Mouse (Mus musculus): ENCODE measurements at regions not wholly inside any gene's neighbourhood (a gene's known extent, or its start where the extent isn't known, plus 50 kb on each side); places are given as distances from the start of the nearest gene placed in this dataset.

DNA sequence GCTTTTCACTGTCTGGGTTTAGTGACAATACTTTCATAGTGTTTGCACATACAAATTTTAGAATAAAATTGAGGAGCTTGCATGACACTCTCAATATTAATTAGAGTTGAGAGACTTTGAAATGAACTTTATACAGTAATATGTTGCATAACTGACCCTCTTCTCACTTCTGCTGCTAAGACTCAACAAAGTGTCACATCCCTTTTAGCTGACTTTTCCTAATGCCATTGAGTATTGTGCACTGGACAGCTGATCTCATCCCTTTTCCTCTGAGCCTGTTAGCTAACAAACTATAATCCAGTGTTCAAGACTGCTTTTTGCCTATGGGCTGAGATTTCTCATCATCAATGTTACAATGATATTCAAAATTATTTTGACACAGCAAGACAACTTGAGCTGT lies 113.8 kb downstream of the P2ry1 start:
- no peaks in the 10 kb centered on the region for H3K4me1 ChIP-seq (ENCODE audit: control insufficient read depth, insufficient read depth, low read length)
- H3K4me3 ChIP-seq (ENCODE audit: low read length) = no peak overlapping the region
- H3K27ac ChIP-seq (ENCODE audit: low read depth, low read length) = no peak overlapping the region
- no peak overlapping the region for H3K4me2 ChIP-seq (replicated peaks; ENCODE audit: low read depth, low read length)
- ATAC-seq (ENCODE audit: low FRiP score, low TSS enrichment) = no peak
- H3K9me3 ChIP-seq (ENCODE audit: control insufficient read depth, low read length) = no peaks in the 10 kb centered on the region
- no peaks in the 10 kb centered on the region for H3K27me3 ChIP-seq (ENCODE audit: control insufficient read depth, insufficient read depth, low read length)
- H3K36me3 ChIP-seq (ENCODE audit: control insufficient read depth, insufficient read depth, low read length) = no peaks in the 10 kb centered on the region
- H3K9ac ChIP-seq (ENCODE audit: low read depth, low read length) = no peak overlapping the region

DNA sequence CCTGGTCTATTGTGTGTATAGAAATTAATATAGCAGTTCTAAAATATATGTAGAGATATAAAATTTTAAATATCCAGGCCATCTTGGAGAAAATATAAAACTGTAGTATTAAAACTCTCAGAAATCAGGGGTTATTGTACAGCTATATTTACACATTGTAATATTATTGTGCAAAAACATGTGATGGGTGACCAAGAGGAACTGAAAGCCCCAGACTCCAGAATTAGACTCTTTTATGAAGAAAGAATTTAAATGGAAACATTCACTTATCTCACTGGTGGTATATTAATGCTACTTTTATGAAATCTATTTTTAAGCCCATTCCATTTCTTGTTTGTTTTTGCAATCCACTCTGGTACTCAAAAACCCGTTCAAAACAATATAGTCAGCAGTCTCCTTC lies 130.5 kb downstream of the P2ry1 start:
- Histone ChIP-seq H3K9me3 (ENCODE audit: control insufficient read depth, low read length) (no peaks in the 10 kb centered on the region), H3K9ac (ENCODE audit: low read depth, low read length) (no peak overlapping the region), H3K4me3 (ENCODE audit: low read length) (no peak overlapping the region), H3K27me3 (ENCODE audit: control insufficient read depth, insufficient read depth, low read length) (no peaks in the 10 kb centered on the region), H3K4me2 (replicated peaks; ENCODE audit: low read depth, low read length) (no peak overlapping the region), H3K4me1 (ENCODE audit: control insufficient read depth, insufficient read depth, low read length) (no peaks in the 10 kb centered on the region), H3K27ac (ENCODE audit: low read depth, low read length) (no peak overlapping the region), H3K36me3 (ENCODE audit: control insufficient read depth, insufficient read depth, low read length) (no peaks in the 10 kb centered on the region)
- 62% methylated on average over 1 of the region's 1 CpGs for WGBS
- ATAC-seq (ENCODE audit: low FRiP score, low TSS enrichment) = no peak

DNA sequence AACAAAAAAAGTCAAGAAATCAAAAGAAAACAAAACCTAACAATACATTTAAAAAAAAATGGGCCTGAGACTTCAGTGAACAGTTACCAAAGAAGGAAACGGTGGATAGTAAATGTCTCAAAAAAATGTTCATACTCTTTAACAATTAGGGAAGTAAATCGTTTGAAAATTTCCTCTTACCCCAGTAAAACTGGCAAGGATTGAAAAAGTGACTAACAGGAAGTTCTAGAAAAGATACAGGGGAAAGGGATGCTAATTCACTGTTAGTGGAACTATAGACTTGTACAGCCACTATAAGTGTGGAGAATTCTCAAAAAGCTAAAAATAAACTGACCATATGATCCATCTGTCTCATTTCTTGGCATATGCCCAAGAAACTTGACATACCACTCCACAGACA lies 151.5 kb downstream of the P2ry1 start:
- H3K27ac ChIP-seq (ENCODE audit: low read depth, low read length) = no peak overlapping the region
- no peak overlapping the region for H3K9ac ChIP-seq (ENCODE audit: low read depth, low read length)
- H3K4me3 ChIP-seq (ENCODE audit: low read length) = no peak overlapping the region
- H3K9me3 ChIP-seq (ENCODE audit: control insufficient read depth, low read length) = no peaks in the 10 kb centered on the region
- no peaks in the 10 kb centered on the region for H3K27me3 ChIP-seq (ENCODE audit: control insufficient read depth, insufficient read depth, low read length)
- WGBS = 85% methylated on average over 2 of the region's 2 CpGs
- H3K36me3 ChIP-seq (ENCODE audit: control insufficient read depth, insufficient read depth, low read length) = no peaks in the 10 kb centered on the region
- no peak for ATAC-seq (ENCODE audit: low FRiP score, low TSS enrichment)
- H3K4me2 ChIP-seq (replicated peaks; ENCODE audit: low read depth, low read length) = no peak overlapping the region
- no peaks in the 10 kb centered on the region for H3K4me1 ChIP-seq (ENCODE audit: control insufficient read depth, insufficient read depth, low read length)

DNA sequence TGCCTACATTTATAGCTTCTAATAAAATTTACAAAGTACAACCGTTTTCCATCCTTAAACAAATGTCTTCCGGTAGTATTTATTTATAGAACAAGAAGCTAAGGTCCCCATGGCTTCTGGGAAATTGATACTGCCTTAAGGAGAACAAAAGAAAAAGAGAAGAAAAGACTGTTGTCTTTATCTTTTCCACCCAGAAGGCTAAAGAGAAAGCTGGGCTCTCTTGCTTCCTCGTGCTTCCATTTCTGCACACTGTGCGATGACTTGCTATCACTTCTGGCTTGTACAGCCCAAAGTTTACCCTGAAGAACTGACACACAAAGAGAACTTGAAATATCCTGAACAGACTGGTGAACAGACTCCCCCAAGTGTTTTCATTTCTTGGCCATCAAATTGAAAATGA lies 157.2 kb downstream of the P2ry1 start:
- no peak overlapping the region for H3K4me2 ChIP-seq (replicated peaks; ENCODE audit: low read depth, low read length)
- H3K36me3 ChIP-seq (ENCODE audit: control insufficient read depth, insufficient read depth, low read length) = no peaks in the 10 kb centered on the region
- no peak overlapping the region for H3K4me3 ChIP-seq (ENCODE audit: low read length)
- H3K27me3 ChIP-seq (ENCODE audit: control insufficient read depth, insufficient read depth, low read length) = no peaks in the 10 kb centered on the region
- 70% methylated on average over 4 of the region's 4 CpGs for WGBS
- H3K9me3 ChIP-seq (ENCODE audit: control insufficient read depth, low read length) = no peaks in the 10 kb centered on the region
- no peaks in the 10 kb centered on the region for H3K4me1 ChIP-seq (ENCODE audit: control insufficient read depth, insufficient read depth, low read length)
- H3K9ac ChIP-seq (ENCODE audit: low read depth, low read length) = no peak overlapping the region
- no peak for ATAC-seq (ENCODE audit: low FRiP score, low TSS enrichment)
- no peak overlapping the region for H3K27ac ChIP-seq (ENCODE audit: low read depth, low read length)

DNA sequence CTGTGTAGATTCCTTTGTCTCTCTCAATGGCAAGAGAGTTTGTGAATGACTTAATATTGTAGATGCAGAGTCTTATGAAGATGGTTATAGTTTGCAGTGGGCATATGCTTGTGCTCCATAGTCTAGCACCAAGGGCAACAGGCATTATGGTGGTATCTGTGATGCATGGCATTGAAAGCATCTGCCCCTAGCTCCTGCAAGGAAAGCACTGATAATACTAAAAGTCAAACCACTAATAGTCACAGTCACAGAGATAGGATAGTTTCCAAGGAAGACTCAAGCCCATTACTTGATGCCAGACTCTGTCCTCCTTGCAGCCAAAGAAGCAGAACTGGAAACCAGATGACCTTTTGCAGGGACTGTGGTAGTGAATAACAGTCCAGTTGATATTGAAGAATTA lies 158.8 kb downstream of the P2ry1 start:
- no peak overlapping the region for H3K27ac ChIP-seq (ENCODE audit: low read depth, low read length)
- no peaks in the 10 kb centered on the region for H3K27me3 ChIP-seq (ENCODE audit: control insufficient read depth, insufficient read depth, low read length)
- no peak overlapping the region for H3K9ac ChIP-seq (ENCODE audit: low read depth, low read length)
- ATAC-seq (ENCODE audit: low FRiP score, low TSS enrichment) = no peak
- H3K4me1 ChIP-seq (ENCODE audit: control insufficient read depth, insufficient read depth, low read length) = no peaks in the 10 kb centered on the region
- H3K4me2 ChIP-seq (replicated peaks; ENCODE audit: low read depth, low read length) = no peak overlapping the region
- H3K4me3 ChIP-seq (ENCODE audit: low read length) = no peak overlapping the region
- no peaks in the 10 kb centered on the region for H3K36me3 ChIP-seq (ENCODE audit: control insufficient read depth, insufficient read depth, low read length)
- no peaks in the 10 kb centered on the region for H3K9me3 ChIP-seq (ENCODE audit: control insufficient read depth, low read length)

DNA sequence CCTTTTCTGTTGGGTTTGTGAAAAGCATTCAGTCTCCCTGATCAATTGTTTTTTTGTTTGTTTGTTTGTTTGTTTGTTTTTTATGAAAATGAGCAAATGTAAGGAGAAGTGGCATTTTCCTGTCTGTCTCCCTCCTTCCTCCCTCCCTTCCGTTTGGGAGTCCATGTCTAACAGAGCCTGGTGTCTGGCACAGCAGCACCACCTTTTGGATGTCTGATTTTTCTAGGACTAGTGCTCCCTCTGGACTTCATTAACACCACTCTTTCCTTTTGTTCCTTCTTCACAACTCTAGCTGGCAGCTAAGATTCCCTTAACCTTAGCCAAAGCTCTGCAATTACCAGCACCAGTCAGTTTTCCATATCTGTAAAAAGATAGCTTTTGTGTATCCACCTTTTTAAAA lies 175.6 kb upstream of the Rap2b start:
- ATAC-seq (ENCODE audit: low FRiP score, low TSS enrichment) = no peak
- no peaks in the 10 kb centered on the region for H3K27me3 ChIP-seq (ENCODE audit: control insufficient read depth, insufficient read depth, low read length)
- no peak overlapping the region for H3K9ac ChIP-seq (ENCODE audit: low read depth, low read length)
- 25% methylated on average over 1 of the region's 1 CpGs for WGBS
- H3K4me2 ChIP-seq (replicated peaks; ENCODE audit: low read depth, low read length) = no peak overlapping the region
- H3K4me1 ChIP-seq (ENCODE audit: control insufficient read depth, insufficient read depth, low read length) = no peaks in the 10 kb centered on the region
- H3K27ac ChIP-seq (ENCODE audit: low read depth, low read length) = no peak overlapping the region
- H3K36me3 ChIP-seq (ENCODE audit: control insufficient read depth, insufficient read depth, low read length) = no peaks in the 10 kb centered on the region
- H3K9me3 ChIP-seq (ENCODE audit: control insufficient read depth, low read length) = no peaks in the 10 kb centered on the region
- no peak overlapping the region for H3K4me3 ChIP-seq (ENCODE audit: low read length)

DNA sequence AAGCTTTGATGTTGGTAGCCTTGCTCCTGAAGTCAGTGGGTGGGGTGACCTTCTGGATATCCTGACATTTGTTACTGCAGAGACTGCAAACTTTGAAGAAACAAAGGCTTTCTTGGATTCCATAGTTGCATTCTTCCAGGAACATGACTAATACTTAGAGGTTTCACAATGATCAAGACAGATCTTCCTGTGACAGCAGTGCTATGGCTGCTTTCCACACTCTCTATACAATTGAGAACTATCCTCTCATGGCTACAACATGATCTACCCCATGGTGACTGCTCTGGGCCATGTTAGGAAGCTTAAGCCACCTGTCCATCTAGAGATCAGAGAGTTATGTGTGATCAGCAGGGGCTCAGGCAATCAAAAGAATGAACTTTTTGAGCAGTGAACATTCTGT lies 172.8 kb upstream of the Rap2b start:
- H3K9ac ChIP-seq (ENCODE audit: low read depth, low read length) = no peak overlapping the region
- no peak overlapping the region for H3K4me3 ChIP-seq (ENCODE audit: low read length)
- no peak overlapping the region for H3K27ac ChIP-seq (ENCODE audit: low read depth, low read length)
- H3K9me3 ChIP-seq (ENCODE audit: control insufficient read depth, low read length) = no peaks in the 10 kb centered on the region
- no peaks in the 10 kb centered on the region for H3K27me3 ChIP-seq (ENCODE audit: control insufficient read depth, insufficient read depth, low read length)
- H3K4me2 ChIP-seq (replicated peaks; ENCODE audit: low read depth, low read length) = no peak overlapping the region
- H3K4me1 ChIP-seq (ENCODE audit: control insufficient read depth, insufficient read depth, low read length) = no peaks in the 10 kb centered on the region
- ATAC-seq (ENCODE audit: low FRiP score, low TSS enrichment) = no peak
- H3K36me3 ChIP-seq (ENCODE audit: control insufficient read depth, insufficient read depth, low read length) = no peaks in the 10 kb centered on the region

DNA sequence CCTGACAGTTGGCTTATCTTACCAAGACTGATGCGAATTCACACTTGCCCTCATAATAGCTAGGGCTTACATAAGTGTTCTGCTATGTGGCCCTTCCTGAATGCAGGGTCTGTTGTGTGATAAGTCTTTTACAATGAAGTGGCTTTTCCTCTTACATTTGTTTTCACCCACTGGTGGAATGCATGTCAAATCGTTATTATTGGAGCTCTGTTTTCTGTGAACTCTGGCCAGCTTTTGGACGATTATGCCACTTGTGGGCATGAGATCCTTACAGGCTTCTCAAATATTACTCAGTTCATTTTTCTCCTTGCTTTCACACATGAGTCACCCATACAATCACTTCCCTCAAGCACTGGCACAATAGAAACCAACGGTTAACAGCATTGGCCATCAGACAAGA lies 144.9 kb upstream of the Rap2b start:
- H3K4me1 ChIP-seq (ENCODE audit: control insufficient read depth, insufficient read depth, low read length) = no peaks in the 10 kb centered on the region
- no peak overlapping the region for H3K9ac ChIP-seq (ENCODE audit: low read depth, low read length)
- H3K4me2 ChIP-seq (replicated peaks; ENCODE audit: low read depth, low read length) = no peak overlapping the region
- H3K4me3 ChIP-seq (ENCODE audit: low read length) = no peak overlapping the region
- H3K36me3 ChIP-seq (ENCODE audit: control insufficient read depth, insufficient read depth, low read length) = no peaks in the 10 kb centered on the region
- no peak overlapping the region for H3K27ac ChIP-seq (ENCODE audit: low read depth, low read length)
- no peaks in the 10 kb centered on the region for H3K9me3 ChIP-seq (ENCODE audit: control insufficient read depth, low read length)
- 78% methylated on average over 4 of the region's 4 CpGs for WGBS
- no peak for ATAC-seq (ENCODE audit: low FRiP score, low TSS enrichment)
- H3K27me3 ChIP-seq (ENCODE audit: control insufficient read depth, insufficient read depth, low read length) = no peaks in the 10 kb centered on the region

DNA sequence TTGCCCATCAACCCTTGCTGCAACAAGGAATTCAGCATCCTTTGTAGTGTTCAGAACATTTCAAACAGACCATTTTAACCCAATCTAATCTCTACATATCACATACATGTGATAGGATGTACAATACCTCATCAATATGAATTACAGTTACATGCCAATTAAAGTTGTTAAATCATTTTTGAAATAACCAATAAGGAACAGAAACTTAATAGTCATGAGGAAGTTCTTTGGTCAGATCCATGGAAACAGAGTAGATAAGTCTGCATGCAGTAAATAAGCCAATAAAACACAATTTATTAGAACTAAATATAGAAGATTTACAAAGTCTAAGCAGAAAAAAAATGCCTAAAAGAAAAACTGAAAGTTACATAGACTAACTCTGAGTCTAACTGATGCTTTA lies 136.9 kb upstream of the Rap2b start:
- H3K27me3 ChIP-seq (ENCODE audit: control insufficient read depth, insufficient read depth, low read length) = no peaks in the 10 kb centered on the region
- H3K4me1 ChIP-seq (ENCODE audit: control insufficient read depth, insufficient read depth, low read length) = no peaks in the 10 kb centered on the region
- H3K36me3 ChIP-seq (ENCODE audit: control insufficient read depth, insufficient read depth, low read length) = no peaks in the 10 kb centered on the region
- no peak overlapping the region for H3K4me3 ChIP-seq (ENCODE audit: low read length)
- no peak overlapping the region for H3K27ac ChIP-seq (ENCODE audit: low read depth, low read length)
- H3K9me3 ChIP-seq (ENCODE audit: control insufficient read depth, low read length) = no peaks in the 10 kb centered on the region
- no peak overlapping the region for H3K9ac ChIP-seq (ENCODE audit: low read depth, low read length)
- no peak overlapping the region for H3K4me2 ChIP-seq (replicated peaks; ENCODE audit: low read depth, low read length)
- ATAC-seq (ENCODE audit: low FRiP score, low TSS enrichment) = no peak

DNA sequence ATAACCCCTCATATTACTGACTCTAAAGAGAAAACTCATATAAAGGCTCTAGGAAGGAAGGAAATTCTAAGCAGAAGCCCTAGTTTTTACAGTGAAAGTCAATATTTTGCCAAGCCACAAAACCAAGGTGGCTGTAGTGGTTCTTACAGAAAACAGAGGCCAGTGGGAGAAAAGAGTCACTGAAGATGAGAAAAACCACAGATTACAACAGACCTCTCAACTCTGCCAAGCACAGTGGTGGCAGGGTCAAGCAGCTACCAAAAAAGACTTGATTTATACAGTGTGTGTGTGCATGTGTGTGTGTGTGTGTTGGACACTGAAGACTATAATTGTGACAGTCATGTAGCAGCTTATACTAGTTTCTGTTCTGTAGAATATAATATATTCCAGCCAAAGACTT lies 136.4 kb upstream of the Rap2b start:
- H3K36me3 ChIP-seq (ENCODE audit: control insufficient read depth, insufficient read depth, low read length) = no peaks in the 10 kb centered on the region
- no peak overlapping the region for H3K9ac ChIP-seq (ENCODE audit: low read depth, low read length)
- H3K9me3 ChIP-seq (ENCODE audit: control insufficient read depth, low read length) = no peaks in the 10 kb centered on the region
- H3K4me1 ChIP-seq (ENCODE audit: control insufficient read depth, insufficient read depth, low read length) = no peaks in the 10 kb centered on the region
- no peak for ATAC-seq (ENCODE audit: low FRiP score, low TSS enrichment)
- H3K27ac ChIP-seq (ENCODE audit: low read depth, low read length) = no peak overlapping the region
- H3K4me2 ChIP-seq (replicated peaks; ENCODE audit: low read depth, low read length) = no peak overlapping the region
- no peak overlapping the region for H3K4me3 ChIP-seq (ENCODE audit: low read length)
- H3K27me3 ChIP-seq (ENCODE audit: control insufficient read depth, insufficient read depth, low read length) = no peaks in the 10 kb centered on the region

Data from kidney, embryonic 14.5 days (tissue).